Mouse (Mus musculus): ENCODE data around the gene Chchd6. TPM values are rescaled to one million over a fixed set of nuclear protein-coding genes. Genes with fewer than 3 reads are reported as not detected.
A peak's percentile ranks its signal among the peaks of the same experiment; 100 is the strongest.

Chchd6 gene
- total RNA-seq, 2 experiments from 2014 or later, result 75.9 to 79.0 TPM

DNA sequence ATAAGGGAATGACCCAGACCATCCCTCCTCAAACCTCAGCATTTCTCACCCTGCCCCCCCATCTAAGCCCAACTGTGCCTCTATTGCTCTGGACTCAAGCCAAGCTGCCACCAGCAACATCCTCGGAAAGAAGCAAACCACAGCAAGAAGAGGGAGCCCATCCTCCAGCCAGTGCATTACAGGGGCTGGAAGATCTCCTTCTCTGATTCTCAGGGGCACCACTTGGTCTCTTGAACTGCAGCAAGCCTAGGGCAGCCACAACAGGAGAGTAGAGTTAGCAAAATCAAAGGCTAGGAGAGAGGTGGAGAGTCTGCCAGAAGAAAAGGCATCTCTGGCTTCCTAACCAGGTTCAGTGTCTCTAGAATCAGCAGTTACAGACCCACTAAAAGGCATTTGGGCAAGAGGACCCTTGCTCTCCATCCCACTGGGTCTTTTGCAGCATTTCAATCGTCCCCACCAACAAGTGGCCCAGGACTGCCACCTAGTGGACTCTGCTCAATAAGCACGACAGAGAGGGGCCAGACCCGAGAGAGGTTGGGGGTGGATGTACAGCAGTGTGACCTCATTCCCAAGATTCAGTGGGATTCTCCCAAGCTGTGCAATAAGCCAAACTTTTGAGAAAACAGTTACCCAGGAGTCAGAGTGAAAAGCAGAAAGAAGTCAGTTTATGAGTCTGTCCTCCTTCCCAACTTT is 42.3 kb downstream of the Chchd6 start:
- H3K27ac ChIP-seq, result peak overlapping the region; percentile 70
- DNase-seq (ENCODE audit: extremely low spot score in 1 of 2, low spot score in 2 of 2), result peak; percentile 76 to 87

DNA sequence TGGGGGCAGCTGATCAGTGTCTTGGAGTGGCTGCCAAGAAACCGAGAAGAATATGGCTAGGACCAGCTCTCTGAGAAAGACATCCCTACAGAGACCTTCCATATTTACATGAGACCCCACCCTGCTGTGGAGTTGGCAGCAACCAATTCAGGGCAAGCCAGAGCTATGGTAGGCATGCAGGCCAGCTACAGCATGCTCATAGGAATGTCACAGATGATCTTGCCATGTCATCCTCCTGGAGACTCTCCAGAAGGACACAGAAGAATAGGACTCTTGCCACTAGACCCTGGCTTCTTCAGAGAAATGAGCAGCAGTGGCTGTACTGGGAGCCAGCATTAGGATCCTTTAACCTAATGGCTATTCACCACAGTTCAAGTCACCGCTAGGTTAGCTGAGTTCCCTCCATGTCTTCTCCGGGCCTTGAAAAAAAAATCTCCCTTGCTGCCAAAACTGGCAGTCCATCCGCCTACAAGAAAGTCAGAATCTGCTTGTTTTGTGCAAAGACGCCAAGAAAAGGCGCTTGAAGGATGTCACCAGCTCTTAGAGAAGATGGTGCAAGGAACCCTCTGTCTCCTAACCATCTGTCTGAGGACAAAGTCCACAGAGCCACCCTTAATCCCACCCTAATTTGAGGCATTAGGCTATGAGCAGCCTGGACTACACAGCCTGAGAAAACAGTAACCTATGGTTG is 43.0 kb downstream of the Chchd6 start:
- peak overlapping the region; percentile 70 for H3K27ac ChIP-seq
- no peak; the same call in 1 of the 2 replicates for TF ChIP-seq CTCF (IDR thresholded peaks at IDR 0.05)

More for the DNA sequence above, 42.3 kb downstream of the Chchd6 start:
- TF ChIP-seq CTCF (IDR thresholded peaks at IDR 0.05), result peak; percentile 88
- H3K4me3 ChIP-seq, result no peak overlapping the region
- intact Hi-C loops (cut with DNase I), result loop anchor here (1.0 to 5.0 kb wide), 4 partner anchors 191 to 618 kb away; partner anchors contain the start of gene Plxna1

DNA sequence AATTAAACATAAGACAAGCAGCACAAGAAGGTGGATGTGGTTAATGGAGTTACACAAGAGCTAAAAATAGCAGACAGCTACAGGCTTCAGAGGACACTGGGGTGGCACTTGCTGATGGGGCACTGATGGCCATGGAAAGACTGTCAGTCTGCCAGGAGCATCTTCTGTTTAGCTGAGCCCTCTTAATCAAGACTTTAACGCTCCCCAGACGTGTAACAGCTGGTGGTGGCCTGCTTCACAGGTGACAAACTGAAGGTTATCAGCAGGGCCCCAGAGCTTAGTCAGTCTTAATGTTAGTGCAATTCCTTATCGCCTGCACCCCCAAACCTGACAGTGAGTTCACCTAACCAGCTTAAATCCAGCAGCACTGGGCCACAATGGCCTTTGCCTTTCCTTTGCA is 46.3 kb downstream of the Chchd6 start:
- no peak for DNase-seq (ENCODE audit: extremely low spot score in 1 of 2, low spot score in 2 of 2)
- intact Hi-C loops (cut with DNase I), result no loop called here
- TF ChIP-seq CTCF (IDR thresholded peaks at IDR 0.05), result no peak
- H3K4me3 ChIP-seq, result no peak overlapping the region
- H3K27ac ChIP-seq, result no peak overlapping the region

More for the DNA sequence above, 43.0 kb downstream of the Chchd6 start:
- H3K4me3 ChIP-seq, result no peak overlapping the region
- intact Hi-C loops (cut with DNase I), result loop anchor here (1.0 to 5.0 kb wide), 4 partner anchors 190 to 618 kb away; partner anchors contain the start of gene Plxna1
- DNase-seq (ENCODE audit: extremely low spot score in 1 of 2, low spot score in 2 of 2), result no peak

DNA sequence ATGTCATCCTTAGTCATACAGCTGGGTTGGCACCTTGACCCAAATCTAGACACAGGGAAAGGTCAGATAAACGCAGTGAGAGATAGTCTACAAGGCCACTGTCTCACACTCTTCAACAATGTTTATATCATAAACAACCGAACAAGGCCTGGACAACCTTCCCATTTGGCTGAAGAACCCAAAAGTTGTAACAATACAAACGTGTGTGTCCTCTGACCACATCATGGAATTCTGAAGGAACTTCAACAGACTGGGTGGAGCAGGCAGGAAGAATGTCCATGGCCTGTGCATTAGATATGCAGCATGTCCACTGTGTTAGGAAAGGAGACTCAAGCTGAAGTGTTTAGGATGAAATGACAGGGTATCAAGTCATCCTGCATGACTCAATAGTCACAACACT is 47.5 kb downstream of the Chchd6 start:
- DNase-seq (ENCODE audit: extremely low spot score in 1 of 2, low spot score in 2 of 2), result no peak
- TF ChIP-seq CTCF (IDR thresholded peaks at IDR 0.05), result no peak
- intact Hi-C loops (cut with DNase I), result no loop called here
- Histone ChIP-seq H3K4me3 (no peak overlapping the region), H3K27ac (no peak overlapping the region)

DNA sequence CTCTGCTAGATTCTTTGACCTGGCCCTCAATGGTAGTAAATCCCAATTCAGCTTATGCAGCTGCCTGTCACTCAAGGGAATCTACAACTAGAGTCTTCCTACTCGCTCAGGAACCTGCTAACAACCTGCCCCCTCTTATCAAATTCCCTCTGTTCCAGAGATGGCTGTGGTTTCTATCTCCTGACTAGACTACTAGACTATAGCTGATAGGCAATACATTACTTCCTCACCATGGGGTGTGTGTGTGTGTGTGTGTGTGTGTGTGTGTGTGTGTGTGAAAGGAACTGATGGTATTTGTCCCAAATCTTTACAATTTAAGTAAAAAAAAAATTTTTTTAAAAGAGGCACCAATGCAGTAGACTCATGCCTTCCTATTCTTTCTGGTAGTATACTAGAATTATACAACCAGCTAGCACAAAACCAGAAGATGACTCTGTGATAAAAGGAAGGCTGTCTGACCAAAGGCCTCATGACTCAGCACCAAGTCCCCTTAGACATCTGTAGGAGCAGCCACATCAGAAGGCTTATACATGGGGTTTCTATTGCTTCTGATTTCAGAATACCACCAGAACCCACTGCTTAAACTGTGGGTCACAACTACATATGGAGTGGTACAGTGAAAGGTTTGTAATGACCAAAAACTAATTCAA is 57.2 kb downstream of the Chchd6 start:
- TF ChIP-seq CTCF (IDR thresholded peaks at IDR 0.05), result no peak
- H3K4me3 ChIP-seq, result no peak overlapping the region
- no peak overlapping the region for H3K27ac ChIP-seq
- intact Hi-C loops (cut with DNase I), result no loop called here
- no peak for DNase-seq (ENCODE audit: extremely low spot score in 1 of 2, low spot score in 2 of 2)

DNA sequence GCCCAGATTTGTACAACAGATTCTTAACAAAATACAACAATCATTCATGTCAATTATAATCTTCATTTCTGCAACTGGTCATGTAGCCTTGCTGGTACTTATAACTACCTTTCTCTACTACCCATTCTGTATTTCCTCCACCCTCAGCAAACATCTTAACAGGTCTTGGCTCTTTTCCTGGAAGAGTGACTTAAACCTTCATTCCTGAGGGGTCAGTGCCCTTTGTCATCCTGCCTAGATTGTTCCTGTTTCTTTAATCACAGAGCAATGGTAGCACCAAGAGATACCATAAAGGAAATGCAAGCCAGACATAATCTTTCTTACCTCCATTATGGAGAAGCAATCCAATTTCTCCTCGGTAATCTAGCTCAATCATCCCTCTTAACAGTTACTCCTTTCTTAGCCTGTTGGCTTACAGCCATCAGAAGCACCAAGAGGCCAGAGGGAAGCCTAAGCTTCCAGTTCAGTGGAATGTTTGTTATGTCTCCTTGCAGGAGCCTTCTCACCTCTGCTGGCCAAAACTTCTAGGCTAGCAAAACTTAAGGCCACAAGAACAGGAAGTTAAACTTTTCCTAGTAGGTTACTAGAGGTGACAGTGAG is 59.7 kb downstream of the Chchd6 start:
- no peak overlapping the region for H3K27ac ChIP-seq
- DNase-seq (ENCODE audit: extremely low spot score in 1 of 2, low spot score in 2 of 2), result no peak
- intact Hi-C loops (cut with DNase I), result no loop called here
- H3K4me3 ChIP-seq, result no peak overlapping the region
- TF ChIP-seq CTCF (IDR thresholded peaks at IDR 0.05), result no peak

DNA sequence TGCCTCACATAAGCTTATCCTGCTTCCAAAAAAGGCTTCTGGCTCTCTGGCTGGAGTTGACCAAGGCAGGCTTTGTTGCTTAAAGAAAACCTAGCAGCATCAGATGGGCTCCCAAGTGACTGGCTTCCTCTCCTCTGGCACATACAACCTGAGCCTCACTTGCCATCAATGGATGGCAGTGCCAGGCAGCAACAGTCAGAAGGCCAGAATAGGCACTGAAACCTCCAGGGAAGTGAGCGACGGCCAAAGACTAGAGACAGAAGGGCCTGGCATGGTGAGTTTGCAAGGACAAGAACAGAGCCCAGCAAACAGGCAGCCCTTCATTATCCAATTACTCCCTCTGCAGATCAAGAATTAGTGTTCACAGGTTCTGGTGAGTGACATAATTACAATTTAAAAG is 70.7 kb downstream of the Chchd6 start:
- no peak overlapping the region for H3K4me3 ChIP-seq
- TF ChIP-seq CTCF (IDR thresholded peaks at IDR 0.05), result no peak
- intact Hi-C loops (cut with DNase I), result no loop called here
- DNase-seq (ENCODE audit: extremely low spot score in 1 of 2, low spot score in 2 of 2), result no peak
- no peak overlapping the region for H3K27ac ChIP-seq

DNA sequence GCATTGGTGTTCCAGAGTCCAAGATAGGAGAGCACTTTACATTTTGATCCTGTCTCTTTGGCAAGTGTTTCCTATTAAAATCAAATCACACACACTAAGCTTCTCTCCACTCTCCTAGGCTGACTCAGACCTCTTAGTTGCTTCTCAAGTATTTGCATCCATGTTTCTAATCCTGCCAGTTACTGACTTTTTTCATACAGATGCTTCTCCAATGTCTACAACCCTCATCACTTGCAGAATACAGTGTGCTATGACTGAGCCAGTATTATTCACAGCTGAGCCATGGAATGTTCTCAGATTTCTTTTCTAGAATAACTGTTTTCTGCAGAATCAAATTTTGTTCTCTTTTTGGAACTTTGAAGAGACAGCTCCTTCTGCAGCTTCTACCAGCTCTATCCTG is 85.3 kb downstream of the Chchd6 start:
- TF ChIP-seq CTCF (IDR thresholded peaks at IDR 0.05), result no peak
- no peak overlapping the region for H3K4me3 ChIP-seq
- DNase-seq (ENCODE audit: extremely low spot score in 1 of 2, low spot score in 2 of 2), result no peak
- no peak overlapping the region for H3K27ac ChIP-seq
- intact Hi-C loops (cut with DNase I), result no loop called here

DNA sequence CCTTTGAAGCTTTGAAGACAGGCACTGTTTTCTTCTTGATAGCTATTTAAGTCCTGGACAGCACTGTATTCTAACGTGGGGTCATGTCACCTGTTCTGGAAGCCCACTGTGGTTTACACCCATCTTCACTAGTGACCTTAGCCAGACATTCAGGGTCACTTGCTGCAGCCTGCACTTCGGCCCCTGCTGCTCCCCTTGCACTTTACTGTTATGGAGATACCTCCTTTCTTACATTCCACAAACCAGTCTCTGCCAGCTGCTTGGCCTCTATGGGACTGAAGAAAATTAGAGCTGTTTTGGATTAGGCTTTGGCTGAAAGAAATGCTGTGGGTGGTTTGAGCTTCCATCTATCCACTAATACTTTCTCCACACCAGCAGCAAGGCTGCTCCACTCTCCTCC is 86.7 kb downstream of the Chchd6 start:
- DNase-seq (ENCODE audit: extremely low spot score in 1 of 2, low spot score in 2 of 2), result no peak
- intact Hi-C loops (cut with DNase I), result no loop called here
- no peak for TF ChIP-seq CTCF (IDR thresholded peaks at IDR 0.05)
- no peak overlapping the region for H3K27ac ChIP-seq
- no peak overlapping the region for H3K4me3 ChIP-seq

DNA sequence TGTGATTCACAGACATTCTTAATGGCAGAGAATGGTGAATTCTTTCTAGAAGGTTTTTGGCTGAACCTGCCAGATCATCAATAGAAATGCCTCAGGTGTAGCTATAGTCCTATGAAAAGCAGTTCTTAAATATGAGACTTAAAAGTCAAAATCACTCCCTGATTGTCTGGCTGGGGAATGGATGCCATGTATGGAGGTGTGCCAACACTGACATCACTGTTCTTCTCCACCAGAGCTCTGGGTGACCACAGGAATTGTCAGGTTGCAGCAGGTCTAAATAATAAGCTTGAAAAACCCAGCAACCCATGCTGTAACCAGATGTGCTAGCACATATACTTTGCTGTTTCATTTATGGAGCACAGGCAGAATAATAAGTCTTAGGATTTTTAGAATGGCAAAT is 87.2 kb downstream of the Chchd6 start:
- Histone ChIP-seq H3K27ac (no peak overlapping the region), H3K4me3 (no peak overlapping the region)
- intact Hi-C loops (cut with DNase I), result no loop called here
- TF ChIP-seq CTCF (IDR thresholded peaks at IDR 0.05), result no peak
- DNase-seq (ENCODE audit: extremely low spot score in 1 of 2, low spot score in 2 of 2), result no peak

DNA sequence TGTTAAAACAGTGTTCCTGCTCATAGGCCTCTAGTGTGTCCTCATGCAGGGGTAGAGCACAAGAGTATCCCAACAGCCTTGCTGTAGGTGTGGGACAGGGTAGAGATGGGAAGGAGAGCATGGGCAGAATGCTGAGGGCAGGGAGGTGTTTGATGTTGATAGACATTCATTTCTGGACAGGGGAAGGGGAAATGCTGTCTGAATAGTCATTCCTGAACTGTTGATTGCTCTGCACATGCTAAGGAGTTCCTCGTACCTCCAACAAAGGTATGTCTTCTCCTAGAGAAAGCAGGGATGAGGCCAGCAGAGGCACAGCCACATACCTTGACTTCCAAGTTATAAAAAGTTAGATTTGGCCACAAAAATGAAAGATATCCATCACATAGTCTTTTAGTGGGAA is 95.5 kb downstream of the Chchd6 start:
- no peak overlapping the region for H3K4me3 ChIP-seq
- intact Hi-C loops (cut with DNase I), result no loop called here
- DNase-seq (ENCODE audit: extremely low spot score in 1 of 2, low spot score in 2 of 2), result no peak
- no peak for TF ChIP-seq CTCF (IDR thresholded peaks at IDR 0.05)
- no peak overlapping the region for H3K27ac ChIP-seq

Data from left cerebral cortex, adult 2 months (tissue).